Mouse (Mus musculus) kidney, postnatal 25 days (tissue): Measurements from ENCODE around the gene Mob3a.

ENCODE experiments used
- DNase-seq, 2 experiments: peaks; one replicate each; pipeline ENCODE4 v3.0.0; 2021; ENCODE audit warnings: mixed read lengths in 2 of 2

The Mob3a gene

GRCm38 (mm10) chr10:80698605-80699004 lies 3.2 kb downstream of the Mob3a start:
- DNase-seq, result no peak

- DNase-seq, result no peak
Measured at GRCm38 (mm10) chr10:80697812-80698211, 4.0 kb downstream of the Mob3a start.

GRCm38 (mm10) chr10:80697393-80697787 lies 4.4 kb downstream of the Mob3a start:
- no peak for DNase-seq

GRCm38 (mm10) chr10:80696502-80697392 lies 5.0 kb downstream of the Mob3a start:
- DNase-seq, result no peak

- DNase-seq, result no peak
Measured at GRCm38 (mm10) chr10:80695801-80696501, 5.8 kb downstream of the Mob3a start.

GRCm38 (mm10) chr10:80695186-80695585 lies 6.6 kb downstream of the Mob3a start:
- DNase-seq, result peak; percentile 51 to 80

GRCm38 (mm10) chr10:80694159-80694938 lies 7.4 kb downstream of the Mob3a start:
- DNase-seq, result no peak

- peak; percentile 43 to 73 for DNase-seq
Measured at GRCm38 (mm10) chr10:80693401-80694045, 8.3 kb downstream of the Mob3a start.

- no peak for DNase-seq
Measured at GRCm38 (mm10) chr10:80692249-80693165, 9.3 kb downstream of the Mob3a start.

GRCm38 (mm10) chr10:80687850-80688249 lies 13.9 kb downstream of the Mob3a start:
- DNase-seq, result peak; percentile 86 to 87

- DNase-seq, result no peak
Measured at GRCm38 (mm10) chr10:80686617-80687016, 15.2 kb downstream of the Mob3a start.

GRCm38 (mm10) chr10:80684984-80685383 lies 16.8 kb downstream of the Mob3a start:
- no peak for DNase-seq

- DNase-seq, result peak; percentile 85 to 86
Measured at GRCm38 (mm10) chr10:80684214-80684613, 17.6 kb downstream of the Mob3a start.

- DNase-seq, result no peak
Measured at GRCm38 (mm10) chr10:80683647-80684046, 18.1 kb downstream of the Mob3a start.

GRCm38 (mm10) chr10:80682003-80682402 lies 19.8 kb downstream of the Mob3a start:
- DNase-seq, result no peak

- no peak for DNase-seq
Measured at GRCm38 (mm10) chr10:80680260-80680696, 21.5 kb downstream of the Mob3a start.

- peak in 1 of 2 experiments; percentile 76 for DNase-seq
Measured at GRCm38 (mm10) chr10:80679556-80680259, 22.1 kb downstream of the Mob3a start.

- DNase-seq, result peak; percentile 74 to 83
Measured at GRCm38 (mm10) chr10:80678601-80679377, 23.0 kb downstream of the Mob3a start.

- peak; percentile 99 to 100 for DNase-seq
Measured at GRCm38 (mm10) chr10:80677942-80678436, 23.8 kb downstream of the Mob3a start, which contains the start of gene Mknk2. Mknk2 (minus strand) TSS chr10:80678112.
